Mouse (Mus musculus): ENCODE measurements at regions not wholly inside any gene's neighbourhood (a gene's known extent, or its start where the extent isn't known, plus 50 kb on each side); places are given as distances from the start of the nearest gene placed in this dataset.

DNA sequence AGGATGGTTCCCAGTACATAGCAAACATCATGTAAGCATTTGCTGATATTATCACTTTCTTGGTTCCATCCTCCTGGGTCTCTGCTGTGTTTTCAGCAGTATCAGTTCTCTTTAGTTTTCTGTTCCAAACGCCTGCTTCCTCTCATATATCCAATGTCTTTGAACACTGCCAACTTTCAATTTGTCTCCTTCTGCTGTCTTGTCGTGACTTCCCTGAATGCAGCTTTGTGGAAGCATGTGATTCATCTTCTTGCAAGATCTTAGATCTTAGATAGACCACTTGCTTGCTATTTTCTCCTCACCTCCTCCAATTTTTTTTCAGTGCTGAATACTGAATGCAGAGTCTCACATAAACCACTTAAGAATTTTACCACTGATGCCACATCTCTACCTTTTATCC is 576.4 kb downstream of the Efnb2 start:
- peak; percentile 82 for DNase-seq (ENCODE audit: low read depth, low spot score)

DNA sequence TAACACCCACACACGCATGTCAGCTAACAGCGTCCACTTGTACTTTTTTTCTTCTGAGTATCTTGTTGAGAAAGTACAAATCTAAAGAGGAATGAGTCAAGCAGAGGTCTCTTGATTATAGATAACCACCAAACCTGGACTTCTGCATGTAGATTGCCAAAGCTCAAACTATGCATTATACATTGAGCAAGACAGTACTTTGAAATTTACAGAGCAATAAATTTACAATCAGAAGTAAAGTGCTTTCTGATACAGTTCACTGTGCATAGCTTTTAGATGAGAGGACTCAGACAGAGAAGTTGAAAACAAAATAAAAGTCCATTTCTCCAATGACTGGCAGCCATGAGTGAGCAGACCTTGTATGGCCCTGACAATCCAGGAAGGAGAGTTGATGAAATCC is 597.0 kb downstream of the Efnb2 start:
- DNase-seq (ENCODE audit: low read depth, low spot score): no peak

DNA sequence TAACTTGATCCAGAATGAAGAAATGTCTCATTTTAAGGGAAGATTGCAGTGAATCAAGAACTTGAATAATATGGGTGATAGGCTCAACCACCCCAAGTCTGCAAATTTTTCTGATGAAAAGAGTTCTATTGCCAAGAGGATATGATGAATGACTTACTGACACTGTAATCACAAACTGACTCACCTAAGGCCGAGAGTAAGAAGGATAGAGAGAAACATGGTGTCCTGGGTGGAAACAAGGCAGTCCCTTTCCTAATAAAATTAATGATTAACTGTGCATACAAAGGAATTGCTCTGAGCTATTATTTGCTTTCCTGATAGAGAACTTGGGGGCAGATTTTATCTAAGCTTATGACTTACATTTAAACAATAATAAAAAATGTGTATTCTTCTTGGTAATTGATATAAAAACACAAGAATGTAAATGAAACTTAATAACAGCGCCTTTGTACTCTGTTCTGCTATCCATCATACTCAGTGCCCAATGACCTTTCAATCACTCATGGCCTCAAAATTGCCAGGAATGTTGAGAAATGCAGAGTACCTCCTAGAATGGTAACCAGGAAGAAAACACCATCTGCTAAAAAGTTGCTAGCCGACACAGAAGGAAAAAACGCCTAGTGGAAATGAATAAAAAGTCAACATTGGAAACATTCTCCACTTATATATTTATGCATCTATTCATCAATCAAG is 606.7 kb downstream of the Efnb2 start:
- DNase-seq (ENCODE audit: low read depth, low spot score): no peak

DNA sequence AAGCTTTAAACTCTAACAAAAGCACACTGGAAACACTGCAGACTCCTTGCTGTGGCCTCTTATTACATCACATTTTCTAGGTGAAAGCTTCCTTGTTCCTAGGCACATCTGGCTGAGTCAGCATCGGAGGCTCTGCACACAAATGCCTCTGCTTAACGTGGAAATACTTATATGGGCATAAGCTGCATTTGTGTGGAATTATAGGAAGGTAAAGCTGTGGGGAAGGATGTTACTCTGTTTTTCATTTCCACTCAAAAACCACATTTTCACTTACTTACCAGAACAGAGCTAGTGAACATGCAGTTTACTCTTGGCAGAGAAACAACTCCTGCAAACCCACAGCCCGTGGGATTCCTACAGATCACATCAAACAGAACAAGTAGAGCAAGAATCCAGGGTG is 609.9 kb downstream of the Efnb2 start:
- no peak for DNase-seq (ENCODE audit: low read depth, low spot score)

DNA sequence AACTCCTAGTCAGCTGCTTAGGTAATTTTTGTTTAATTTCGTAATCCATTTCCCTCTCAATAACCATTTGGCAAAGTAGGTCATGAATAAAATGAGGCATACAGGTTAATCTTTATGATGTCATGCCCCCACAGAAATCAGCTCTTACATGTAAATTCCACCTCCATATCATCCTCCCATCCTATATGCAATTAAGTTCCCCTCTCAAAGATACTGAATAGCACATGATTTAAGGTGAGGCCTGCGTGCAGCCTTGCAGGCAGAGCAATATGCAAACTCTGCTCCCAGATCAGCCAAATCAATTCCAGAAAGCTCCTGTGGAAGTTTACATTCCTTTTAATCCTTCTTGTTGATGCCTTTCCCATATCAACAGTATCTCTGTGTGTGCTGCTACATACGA is 610.3 kb downstream of the Efnb2 start:
- DNase-seq (ENCODE audit: low read depth, low spot score): no peak

DNA sequence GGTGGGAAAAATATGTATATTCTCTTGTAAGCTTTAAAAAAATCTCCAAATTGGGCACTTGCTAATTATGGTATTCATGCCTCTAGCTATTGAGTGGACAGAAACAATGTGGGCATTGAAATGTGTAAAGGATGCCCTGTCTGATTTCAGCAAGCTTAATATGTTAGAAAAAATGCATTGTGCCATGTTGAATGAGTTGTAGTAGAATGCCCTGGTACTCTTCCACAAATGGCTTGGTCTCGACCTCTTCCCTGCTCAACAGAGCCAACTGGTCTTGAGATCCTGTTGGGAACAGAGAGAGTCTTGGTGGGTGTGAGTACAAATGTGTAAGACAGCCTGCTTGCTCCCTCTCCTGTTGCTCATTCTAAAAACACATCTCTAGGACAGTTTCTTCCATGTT is 616.1 kb downstream of the Efnb2 start:
- no peak for DNase-seq (ENCODE audit: low read depth, low spot score)

DNA sequence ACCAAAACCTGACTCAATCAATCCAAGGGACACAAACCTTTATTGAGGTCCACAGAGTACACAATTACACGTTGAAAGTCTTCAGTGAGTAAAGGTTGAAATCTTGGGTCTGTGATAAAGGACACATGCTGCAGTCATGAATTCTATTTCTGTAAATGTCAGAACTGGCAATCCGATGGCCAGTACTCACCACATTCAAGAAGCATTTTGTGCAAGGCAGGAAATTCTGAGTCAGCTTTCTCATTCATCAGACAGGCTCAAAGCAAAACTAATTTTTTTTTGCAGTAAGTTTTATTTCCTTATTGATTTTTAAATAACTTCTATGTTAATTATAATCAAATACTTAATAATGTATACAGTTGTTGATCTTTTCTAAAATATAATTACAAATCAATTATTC is 616.7 kb downstream of the Efnb2 start:
- DNase-seq (ENCODE audit: low read depth, low spot score): no peak

DNA sequence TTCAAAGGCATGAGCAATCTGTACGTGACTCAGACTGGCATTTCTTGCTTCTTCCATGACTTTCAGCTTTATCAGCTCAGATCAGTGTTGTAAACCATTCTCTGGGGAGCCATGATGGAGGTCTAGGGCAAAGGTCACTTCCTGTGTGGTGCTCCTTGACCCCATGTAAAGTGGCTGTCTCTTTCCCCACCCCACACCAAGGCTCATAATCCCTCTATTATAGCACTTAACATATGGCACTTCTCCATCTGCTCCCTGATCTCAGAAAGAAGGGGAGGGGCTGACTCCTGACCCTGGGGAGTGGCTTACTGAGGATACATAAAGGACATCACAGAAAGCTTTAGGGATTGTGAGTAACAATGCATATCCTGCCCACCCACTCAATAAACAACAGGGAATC is 623.1 kb downstream of the Efnb2 start:
- DNase-seq (ENCODE audit: low read depth, low spot score): no peak

DNA sequence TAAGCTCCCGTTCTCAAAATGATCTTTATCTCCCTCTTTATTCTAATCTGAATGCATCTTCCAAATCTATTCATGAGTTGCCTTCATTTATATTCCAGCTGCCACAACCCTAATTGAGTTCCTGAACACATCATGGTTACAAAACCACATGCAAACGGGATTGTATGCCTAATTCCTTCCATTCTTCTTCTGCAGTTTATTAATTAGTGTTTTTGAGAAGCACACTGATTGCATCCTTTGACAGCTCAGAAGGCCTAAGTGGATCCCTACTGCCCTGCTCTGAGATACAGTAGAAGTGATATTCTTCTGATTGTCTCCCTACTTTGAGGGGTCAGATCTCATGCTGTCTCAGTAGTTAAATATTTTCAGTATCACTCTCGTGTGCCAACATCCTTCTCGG is 649.9 kb downstream of the Efnb2 start:
- no peak for DNase-seq (ENCODE audit: low read depth, low spot score)

DNA sequence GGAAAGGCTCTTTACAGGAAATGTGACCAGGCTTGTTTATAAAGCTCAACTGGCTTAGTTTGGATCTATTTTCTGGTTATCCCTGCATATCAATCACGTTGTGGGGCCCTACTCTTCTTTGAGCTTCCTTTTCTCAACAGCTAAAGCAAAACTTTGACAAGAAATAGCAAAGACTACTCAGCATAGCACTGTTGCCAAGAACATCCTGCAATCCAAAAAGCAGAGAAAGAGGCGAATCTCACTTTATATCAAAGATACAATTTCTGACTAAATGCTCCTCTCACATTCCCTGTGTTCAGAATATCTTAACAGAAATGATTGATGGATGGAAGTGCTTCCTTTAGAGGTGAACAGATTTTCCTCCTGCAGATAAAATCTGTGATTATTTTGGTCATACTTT is 666.1 kb downstream of the Efnb2 start:
- DNase-seq (ENCODE audit: low read depth, low spot score): no peak

DNA sequence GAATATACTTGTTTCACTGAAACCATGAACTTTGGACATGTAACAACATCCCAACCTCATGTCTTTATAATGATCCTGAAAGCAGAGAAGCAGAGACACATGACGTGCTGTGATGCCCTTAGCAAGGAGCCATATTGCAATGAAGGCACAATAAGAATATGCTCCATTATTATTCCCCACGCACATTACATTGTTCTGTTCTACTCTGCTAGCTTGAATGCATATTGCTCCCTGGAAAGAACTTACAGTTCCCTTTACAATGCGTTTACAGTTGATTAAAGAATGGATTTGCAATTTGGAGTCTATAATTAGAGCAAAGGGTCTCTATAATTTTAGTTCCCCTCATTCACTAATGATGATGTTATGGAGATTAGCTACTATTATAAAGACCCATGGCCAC is 672.2 kb downstream of the Efnb2 start:
- DNase-seq (ENCODE audit: low read depth, low spot score): no peak

DNA sequence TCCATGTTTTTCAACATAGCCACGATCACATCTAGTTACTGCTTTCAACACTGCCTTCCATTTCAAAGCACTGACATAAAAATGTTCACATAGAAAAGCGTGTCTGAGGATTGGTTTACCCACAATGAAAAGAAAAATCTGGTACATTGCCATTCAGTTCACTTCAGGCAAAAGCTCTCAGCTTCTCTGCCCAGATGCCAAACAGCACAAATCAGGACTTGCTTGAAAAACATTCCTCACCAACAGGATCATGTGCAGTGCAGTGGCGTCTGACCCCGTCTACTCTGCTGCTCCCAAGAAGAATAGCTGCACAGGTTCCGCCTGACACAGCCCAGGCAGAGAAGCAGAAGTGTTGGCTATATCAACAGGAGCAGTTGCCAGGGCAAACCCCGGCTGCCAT is 684.0 kb downstream of the Efnb2 start:
- DNase-seq (ENCODE audit: low read depth, low spot score): no peak

DNA sequence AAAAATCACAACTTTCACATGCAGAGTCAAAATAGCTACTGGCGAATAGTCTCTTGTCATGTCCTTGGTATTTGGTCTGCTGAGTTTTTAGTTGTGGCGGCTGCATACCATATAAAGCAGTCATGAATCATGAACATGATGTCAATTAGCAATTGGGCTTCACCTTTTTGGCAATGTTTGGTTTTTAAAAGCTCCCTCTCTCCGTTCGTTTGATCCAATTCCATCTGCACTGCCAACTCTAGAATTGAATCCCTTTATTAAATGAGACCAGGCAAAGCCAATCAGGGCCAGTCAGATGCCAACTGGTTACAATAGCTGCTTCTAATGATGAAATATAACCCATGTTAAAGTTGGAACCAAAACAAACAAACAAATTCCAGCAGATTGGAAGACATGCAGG is 687.3 kb downstream of the Efnb2 start:
- DNase-seq (ENCODE audit: low read depth, low spot score): no peak

DNA sequence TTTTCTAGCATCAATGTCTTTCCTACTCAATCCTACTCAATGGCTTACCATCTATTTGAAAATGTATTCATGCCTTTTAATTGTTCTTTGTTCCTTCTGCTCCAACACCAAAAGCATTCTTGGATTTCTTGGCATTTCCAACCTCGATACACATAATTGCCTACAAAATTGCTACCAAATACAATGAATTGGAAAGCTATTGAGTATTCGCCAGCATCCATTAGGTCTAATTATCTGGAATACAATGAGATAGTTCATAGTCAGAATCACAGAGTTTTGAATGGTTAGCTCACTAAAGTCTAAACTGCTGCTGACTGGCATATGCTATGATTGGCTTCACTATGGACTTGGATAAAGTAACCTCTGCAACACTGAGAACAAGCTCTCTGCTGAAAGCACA is 696.8 kb downstream of the Efnb2 start:
- DNase-seq (ENCODE audit: low read depth, low spot score): no peak

DNA sequence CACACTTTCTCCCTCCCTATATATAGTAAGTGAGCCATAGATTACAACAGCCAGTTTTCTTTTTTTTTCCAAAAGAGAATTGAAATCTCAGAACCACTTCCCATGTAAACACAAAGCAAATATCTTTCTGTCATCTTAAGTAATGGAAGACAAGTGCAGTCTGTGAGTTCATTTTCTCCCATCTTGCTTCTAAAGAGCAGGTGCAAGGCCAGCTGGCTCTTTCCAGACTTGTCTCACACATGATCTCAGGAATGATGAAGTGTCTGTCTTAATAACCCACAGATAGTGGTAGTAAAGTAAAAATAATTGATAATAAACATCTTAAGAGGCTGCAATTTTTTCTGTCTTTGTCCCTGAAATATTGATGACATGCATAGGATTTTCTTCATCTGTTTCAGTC is 704.3 kb downstream of the Efnb2 start:
- no peak for DNase-seq (ENCODE audit: low read depth, low spot score)

DNA sequence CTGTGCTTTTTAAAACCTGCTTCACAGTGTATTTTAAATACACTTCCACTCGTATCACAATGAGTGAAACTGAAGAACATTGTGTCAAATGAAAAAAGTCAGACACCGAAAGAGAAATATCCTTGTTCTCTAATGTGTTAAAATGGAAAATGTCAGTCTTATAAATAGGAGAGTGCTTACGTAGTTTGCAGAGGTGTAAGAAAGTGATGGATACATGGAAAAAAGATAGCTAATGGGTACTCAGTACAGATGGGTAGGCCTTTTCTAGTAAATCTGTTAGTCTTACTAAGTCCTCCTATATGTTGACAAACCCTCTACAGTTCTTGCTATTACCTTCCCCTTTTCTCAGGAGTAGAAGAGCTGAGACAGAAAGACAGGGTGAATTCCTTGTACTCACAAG is 706.2 kb downstream of the Efnb2 start:
- peak; percentile 49 for DNase-seq (ENCODE audit: low read depth, low spot score)

DNA sequence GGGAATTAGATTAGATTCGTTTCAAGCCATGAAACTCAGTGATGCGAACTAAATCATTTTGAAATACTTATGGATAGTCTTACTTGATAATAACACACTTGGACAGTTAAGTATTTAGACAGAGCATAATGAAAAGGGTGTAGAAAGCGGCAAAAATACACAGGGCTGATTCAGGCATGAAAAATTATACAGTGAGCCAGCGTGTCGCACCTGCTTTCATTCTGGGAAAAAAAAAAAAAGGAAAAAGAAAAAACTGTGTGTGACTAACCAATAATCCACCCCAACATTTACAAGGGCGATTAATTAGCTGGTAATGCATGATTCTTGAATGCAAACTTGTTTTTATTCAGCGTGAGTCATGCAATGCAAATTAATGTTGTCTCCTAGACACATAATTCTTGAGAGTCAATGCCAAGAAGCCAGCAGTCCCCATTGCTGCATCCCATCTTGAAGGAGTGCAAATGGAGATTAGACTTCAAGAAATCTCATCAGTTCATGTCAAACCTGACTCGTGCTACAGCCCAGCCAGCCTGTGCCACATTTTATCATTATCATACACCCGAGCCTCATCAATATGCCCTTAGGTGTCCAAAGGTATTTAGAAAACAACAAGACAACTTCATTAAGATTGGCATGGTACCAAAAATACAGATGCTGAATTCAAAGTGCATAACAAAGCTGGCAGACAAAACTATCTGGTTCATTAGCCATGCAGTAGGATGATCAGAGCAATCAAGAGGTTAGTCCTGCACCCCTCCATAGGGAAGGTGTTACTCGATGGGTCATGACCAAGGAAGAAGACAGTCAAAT is 714.9 kb downstream of the Efnb2 start:
- no peak for DNase-seq (ENCODE audit: low read depth, low spot score)

DNA sequence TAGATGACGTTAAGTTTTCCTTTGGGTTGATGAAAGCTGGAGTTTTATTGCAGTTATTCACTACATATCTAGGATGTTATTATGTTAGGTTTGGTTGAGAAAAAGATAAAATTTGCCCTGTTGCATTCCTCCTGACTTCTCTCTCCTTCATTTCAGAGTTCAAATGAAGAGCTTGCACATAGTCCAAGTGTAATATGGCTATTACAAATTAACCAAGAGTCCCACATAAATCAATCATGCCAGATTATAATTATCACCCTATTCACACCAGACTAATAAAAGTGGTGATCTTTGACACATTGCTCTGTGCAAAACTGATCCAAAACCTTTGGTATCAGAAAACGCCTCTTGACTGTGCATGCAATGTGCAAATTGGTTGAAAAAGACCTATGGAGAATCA is 724.4 kb downstream of the Efnb2 start:
- DNase-seq (ENCODE audit: low read depth, low spot score): no peak

DNA sequence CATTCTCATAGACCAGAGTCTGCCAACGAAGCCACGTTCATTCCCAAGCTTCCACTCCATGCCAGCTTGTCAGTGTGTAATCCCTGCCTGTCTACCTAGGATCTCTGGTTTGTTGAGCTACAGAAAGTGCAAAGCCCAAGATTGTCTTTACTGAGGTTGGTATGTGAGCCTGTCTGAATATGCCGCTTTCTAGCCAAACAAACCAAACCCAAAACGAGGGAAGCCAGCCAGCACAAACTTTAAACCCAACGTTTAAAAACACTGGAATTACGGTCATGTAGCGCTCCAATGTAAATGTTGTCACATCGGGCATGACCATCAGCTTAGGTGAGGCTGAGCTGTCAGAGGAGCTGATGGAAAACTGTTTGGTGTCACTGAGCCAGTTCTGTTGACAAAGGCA is 741.6 kb downstream of the Efnb2 start:
- no peak for DNase-seq (ENCODE audit: low read depth, low spot score)

DNA sequence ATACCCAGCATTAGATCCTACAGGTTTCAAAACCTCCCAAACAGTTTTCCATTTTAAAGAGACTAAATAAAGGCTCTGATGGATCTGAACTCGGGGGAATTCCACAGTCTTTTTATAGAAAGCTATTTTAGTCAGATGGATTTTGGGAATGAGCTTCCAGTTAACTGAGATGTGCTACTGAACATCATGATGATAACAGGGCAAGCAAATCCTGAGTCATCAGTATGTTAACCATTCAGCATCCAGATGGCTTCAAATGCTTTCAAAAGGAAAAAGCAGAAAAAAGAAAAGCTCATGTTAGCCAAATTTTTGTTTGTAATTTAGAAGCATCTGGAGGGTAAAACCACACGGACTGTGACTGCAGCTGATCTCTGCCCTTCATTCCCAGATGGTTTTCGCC is 766.7 kb downstream of the Efnb2 start:
- peak; percentile 40 for DNase-seq (ENCODE audit: low read depth, low spot score)

DNA sequence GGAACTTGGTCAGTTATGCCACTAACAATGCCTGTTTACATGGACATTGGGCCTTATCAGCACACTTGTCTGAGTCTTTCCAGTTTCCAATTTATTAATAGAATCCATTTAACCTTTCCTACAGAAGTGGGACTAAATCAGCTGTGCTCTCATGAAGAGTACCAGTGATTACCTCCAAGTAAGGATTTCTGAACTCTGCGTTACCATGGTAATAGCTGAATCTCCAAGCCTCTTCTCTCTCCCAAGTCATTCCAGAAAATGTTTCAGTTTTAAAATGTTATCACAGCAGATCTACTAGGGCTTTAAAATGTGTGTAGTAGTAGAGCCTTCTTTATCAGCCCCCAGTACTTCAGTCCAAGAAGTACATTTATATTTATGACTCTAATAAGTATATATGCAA is 807.9 kb downstream of the Efnb2 start:
- DNase-seq (ENCODE audit: low read depth, low spot score): peak; percentile 54

DNA sequence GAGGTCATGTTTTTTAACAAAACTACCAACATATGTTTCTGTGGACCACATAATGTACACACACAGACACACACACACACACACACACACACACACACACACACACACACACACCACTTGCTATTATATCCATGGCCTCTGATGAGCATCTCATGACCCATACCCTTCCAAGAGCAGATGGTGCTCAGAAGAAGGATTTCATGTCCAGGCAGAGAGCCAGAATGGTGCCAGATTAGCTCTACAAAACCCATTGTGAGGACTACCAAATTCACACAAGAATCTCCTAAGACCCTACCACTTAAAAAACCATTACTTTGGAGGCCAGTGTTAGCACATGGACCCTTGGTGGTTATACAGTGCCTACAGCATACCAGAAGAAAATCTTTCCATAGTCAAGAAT is 810.5 kb downstream of the Efnb2 start:
- DNase-seq (ENCODE audit: low read depth, low spot score): no peak

DNA sequence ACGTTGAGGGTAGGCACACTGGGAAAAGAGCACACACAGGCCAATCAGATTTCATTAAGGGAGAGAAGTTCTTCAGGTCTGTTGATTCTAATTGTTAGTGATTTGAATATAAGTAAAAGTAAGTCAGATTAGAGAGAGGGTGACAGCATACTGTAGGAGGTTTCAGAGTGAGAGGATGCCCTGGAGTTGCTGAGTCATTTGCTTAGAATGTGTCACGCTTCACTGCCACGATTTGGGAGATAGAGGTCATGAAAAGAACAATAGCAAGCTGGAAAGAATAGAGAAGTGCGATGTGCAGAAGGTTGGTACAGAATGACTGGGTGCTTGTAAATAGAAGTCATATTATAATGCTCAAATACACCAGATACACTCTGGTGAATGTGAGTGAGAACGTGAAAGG is 829.1 kb downstream of the Efnb2 start:
- no peak for DNase-seq (ENCODE audit: low read depth, low spot score)

DNA sequence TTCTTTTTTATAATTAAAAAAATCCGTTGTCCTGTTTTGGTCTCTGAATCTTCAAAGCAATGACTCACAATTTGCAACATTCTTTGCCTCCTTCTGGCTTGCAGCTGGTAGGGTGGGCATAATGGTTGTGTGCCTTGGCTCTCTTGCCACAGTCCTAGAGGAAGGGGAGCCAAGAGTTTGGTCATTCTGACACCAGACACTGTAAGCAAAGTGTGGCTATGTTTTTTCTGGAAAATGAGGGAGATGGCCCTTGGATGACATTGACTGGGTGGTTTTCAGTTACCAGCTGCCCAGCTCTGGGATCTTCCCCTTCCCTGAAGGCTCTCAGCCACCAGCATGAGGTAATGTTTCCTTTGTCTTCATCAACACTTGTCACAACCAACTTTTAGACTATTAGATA is 833.2 kb downstream of the Efnb2 start:
- no peak for DNase-seq (ENCODE audit: low read depth, low spot score)
